Mouse (Mus musculus) myocyte (in vitro differentiated cells): Measurements from ENCODE around the gene Wnt1. TPM values are rescaled to one million over a fixed set of nuclear protein-coding genes. Genes with fewer than 3 reads are reported as not detected.

Source experiments
- H3K27me3 ChIP-seq: one replicate; pipeline ENCODE4 v1.6.1; 2011; ENCODE audit not compliant: control insufficient read depth, insufficient read depth, insufficient read length
- H3K36me3 ChIP-seq: one replicate; pipeline ENCODE4 v1.6.1; 2011; ENCODE audit not compliant: control insufficient read depth, insufficient read depth
- H3K4me2 ChIP-seq: one replicate; pipeline ENCODE4 v1.6.1; 2011; ENCODE audit warnings: low read depth, control low read depth
- H3K4me3 ChIP-seq: one replicate; pipeline ENCODE4 v1.5.1; 2011; ENCODE audit warnings: mild to moderate bottlenecking, control low read depth, moderate library complexity
- H3K79me2 ChIP-seq: one replicate; pipeline ENCODE4 v1.6.1; 2011; ENCODE audit not compliant: control insufficient read depth, insufficient read depth
- H3ac ChIP-seq: one replicate; pipeline ENCODE4 v1.6.1; 2011; ENCODE audit not compliant: control insufficient read depth, insufficient read length
- CEBPB ChIP-seq: IDR thresholded peaks from 2 replicates; pipeline ENCODE4 v1.6.1; 2011; ENCODE audit warnings: mild to moderate bottlenecking, moderate library complexity; ENCODE audit not compliant: poor library complexity, insufficient read depth, severe bottlenecking
- E2F4 ChIP-seq: IDR thresholded peaks from one replicate; pipeline ENCODE4 v1.6.1; 2011; ENCODE audit warnings: mild to moderate bottlenecking, control low read depth, moderate library complexity; ENCODE audit not compliant: insufficient read depth
- MAX ChIP-seq: IDR thresholded peaks from one replicate; pipeline ENCODE4 v1.6.1; 2011; ENCODE audit warnings: low read depth, mild to moderate bottlenecking, control low read depth
- MYOD1 ChIP-seq, 3 experiments: IDR thresholded peaks; one replicate each; pipeline ENCODE4 v1.6.1; 2011; ENCODE audit warnings: control low read depth in 2 of 3, low read depth in 2 of 3, mild to moderate bottlenecking in 2 of 3, moderate library complexity in 1 of 3; ENCODE audit not compliant: insufficient read length in 2 of 3, control insufficient read depth in 1 of 3
- MYOG ChIP-seq, 3 experiments: IDR thresholded peaks; one replicate each; pipeline ENCODE4 v1.6.1; 2011; ENCODE audit warnings: control low read depth in 2 of 3, low read depth in 2 of 3, mild to moderate bottlenecking in 2 of 3; ENCODE audit not compliant: insufficient read length in 2 of 3, control insufficient read depth in 1 of 3, insufficient read depth in 1 of 3
- POLR2A ChIP-seq: IDR thresholded peaks from one replicate; pipeline ENCODE4 v1.6.1; 2011; ENCODE audit warnings: low read depth, mild to moderate bottlenecking, control low read depth, moderate library complexity; ENCODE audit not compliant: insufficient read length
- POLR2AphosphoS2 ChIP-seq: IDR thresholded peaks from one replicate; pipeline ENCODE4 v1.6.1; 2011; ENCODE audit warnings: low read depth, control low read depth; ENCODE audit not compliant: insufficient read length
- REST ChIP-seq: IDR thresholded peaks from one replicate; pipeline ENCODE4 v1.6.1; 2011; ENCODE audit warnings: mild to moderate bottlenecking, control low read depth, moderate library complexity; ENCODE audit not compliant: insufficient read depth, insufficient read length
- SRF ChIP-seq: IDR thresholded peaks from one replicate; pipeline ENCODE4 v1.6.1; 2011; ENCODE audit warnings: low read depth; ENCODE audit not compliant: control insufficient read depth, insufficient read length
- TCF12 ChIP-seq: IDR thresholded peaks from one replicate; pipeline ENCODE4 v1.6.1; 2011; ENCODE audit warnings: mild to moderate bottlenecking, control low read depth; ENCODE audit not compliant: poor library complexity, insufficient read depth, severe bottlenecking
- TCF3 ChIP-seq: IDR thresholded peaks from one replicate; pipeline ENCODE4 v1.6.1; 2011; ENCODE audit warnings: low read depth, control low read depth; ENCODE audit not compliant: insufficient read length
- USF1 ChIP-seq: IDR thresholded peaks from one replicate; pipeline ENCODE4 v1.6.1; 2011; ENCODE audit warnings: low read depth, mild to moderate bottlenecking, control low read depth, moderate library complexity
- polyA plus RNA-seq: library from polyadenylated mRNA; unstranded; fragments of >200 nt; fragmentation: generic; extraction: Trizol; gene quantifications from one replicate; pipeline ENCODE4 v1.2.1, GENCODE M21; 2012; ENCODE audit warnings: missing spikeins

Wnt1 gene
- polyA plus RNA-seq, 1 experiment, result 0.06 TPM

DNA sequence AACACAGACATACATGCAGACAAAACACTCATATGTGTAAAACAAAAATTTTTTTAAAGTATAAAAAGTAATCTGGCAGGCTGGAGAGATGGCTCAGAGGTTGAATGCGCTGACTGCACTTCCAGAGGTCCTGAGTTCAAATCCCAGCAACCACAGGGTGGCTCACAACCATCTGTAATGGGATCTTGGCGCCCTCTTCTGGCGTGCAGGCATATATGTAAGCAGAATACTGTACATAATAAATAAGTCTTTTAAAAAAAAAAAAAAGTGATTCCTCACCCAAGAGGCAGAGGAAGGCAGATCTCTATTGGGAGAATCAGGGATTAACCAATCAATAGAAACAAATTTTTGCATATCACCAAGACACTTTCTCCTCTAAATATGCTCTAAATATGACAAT, 33.8 kb downstream of the Wnt1 start:
- no peak overlapping the region for H3ac ChIP-seq
- H3K79me2 ChIP-seq, result peaks cover 39% of the 10 kb centered on the region
- peaks cover 37% of the 10 kb centered on the region for H3K36me3 ChIP-seq
- no peak for TF ChIP-seq MAX
- no peak for TF ChIP-seq CEBPB
- no peak for TF ChIP-seq E2F4
- TF ChIP-seq MYOG (IDR thresholded peaks at IDR 0.05; ENCODE audit: control insufficient read depth in 1 of 3, insufficient read depth in 1 of 3, insufficient read length in 2 of 3, low read depth in 2 of 3), result no peak
- H3K4me3 ChIP-seq, result no peak overlapping the region
- no peaks in the 10 kb centered on the region for H3K27me3 ChIP-seq
- H3K4me2 ChIP-seq, result no peak overlapping the region

DNA sequence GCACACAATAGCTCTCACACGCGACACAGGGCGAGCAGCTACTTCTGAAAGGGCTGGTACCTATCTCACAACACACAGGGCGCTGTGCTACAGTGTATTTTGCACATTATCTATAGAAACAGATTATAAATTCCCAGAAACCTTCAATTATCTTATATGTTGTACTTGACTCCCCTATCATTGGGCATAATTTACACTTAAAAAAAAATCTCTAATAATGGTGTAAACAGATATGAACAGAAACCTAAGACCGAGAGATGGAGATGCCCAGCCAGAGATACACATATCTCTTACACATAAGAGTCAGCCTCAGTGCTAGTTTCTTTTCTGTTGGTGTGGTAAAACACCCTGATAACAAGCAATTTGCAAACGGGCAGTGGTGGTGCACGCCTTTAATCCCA, 38.0 kb downstream of the Wnt1 start:
- H3K36me3 ChIP-seq, result peaks cover 20% of the 10 kb centered on the region
- no peak overlapping the region for H3ac ChIP-seq
- no peaks in the 10 kb centered on the region for H3K27me3 ChIP-seq
- no peak overlapping the region for H3K4me2 ChIP-seq
- peaks cover 61% of the 10 kb centered on the region for H3K79me2 ChIP-seq
- H3K4me3 ChIP-seq, result no peak overlapping the region
- TF ChIP-seq USF1 (no peak), POLR2AphosphoS2 (no peak)

- Histone ChIP-seq H3ac (peak within 1 kb of the TSS; percentile 7), H3K4me3 (peak within 1 kb of the TSS; percentile 83), H3K36me3 (peaks cover 20% of the 10 kb centered on the region), H3K4me2 (peak within 1 kb of the TSS; percentile 98), H3K79me2 (peaks cover 44% of the 10 kb centered on the region), H3K27me3 (no peaks in the 10 kb centered on the region)
- peak; percentile 99 for TF ChIP-seq POLR2AphosphoS2
- peak; percentile 8 for TF ChIP-seq REST
- no peak for TF ChIP-seq SRF
- TF ChIP-seq TCF3, result no peak
- no peak for TF ChIP-seq MYOD1 (IDR thresholded peaks at IDR 0.05; ENCODE audit: control insufficient read depth in 1 of 3, insufficient read length in 2 of 3, low read depth in 2 of 3)
- TF ChIP-seq CEBPB, result peak; percentile 76
- peak; percentile 84 for TF ChIP-seq POLR2A
- no peak for TF ChIP-seq TCF12
- TF ChIP-seq USF1, result no peak
- TF ChIP-seq E2F4, result peak; percentile 58
- TF ChIP-seq MYOG (IDR thresholded peaks at IDR 0.05; ENCODE audit: control insufficient read depth in 1 of 3, insufficient read depth in 1 of 3, insufficient read length in 2 of 3, low read depth in 2 of 3), result peak in 1 of 3 experiments; percentile 59
- TF ChIP-seq MAX, result no peak
Observed at GRCm38 (mm10) chr15:98830736-98831683, 41.4 kb downstream of the Wnt1 start, which contains the start of gene Prkag1. Gene Prkag1 (minus strand): TSS chr15:98831521.

DNA sequence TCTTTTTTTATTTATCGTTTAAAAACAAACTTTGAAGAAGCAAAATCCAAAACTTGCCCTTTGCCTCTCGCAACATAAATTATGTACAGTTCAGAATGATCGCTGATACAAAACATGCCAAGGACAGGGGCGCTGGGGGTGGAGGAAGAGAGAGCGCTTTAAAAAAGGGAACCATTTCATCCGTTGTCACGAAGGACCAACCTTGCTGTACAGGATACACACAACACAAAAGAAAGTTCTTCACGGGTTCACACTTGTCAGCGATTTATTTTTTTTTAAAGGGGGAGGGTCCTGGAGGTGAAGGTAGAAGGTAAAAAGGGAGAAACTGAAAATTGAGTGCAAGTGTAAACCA, 42.0 kb downstream of the Wnt1 start:
- Histone ChIP-seq H3K36me3 (peaks cover 26% of the 10 kb centered on the region), H3K4me2 (peak overlapping the region; percentile 98), H3K4me3 (peak overlapping the region; percentile 83), H3ac (peak overlapping the region; percentile 7), H3K27me3 (no peaks in the 10 kb centered on the region), H3K79me2 (peaks cover 39% of the 10 kb centered on the region)
- TF ChIP-seq TCF3 (no peak), USF1 (no peak), MYOD1 (IDR thresholded peaks at IDR 0.05; ENCODE audit: control insufficient read depth in 1 of 3, insufficient read length in 2 of 3, low read depth in 2 of 3) (no peak), POLR2A (no peak), MYOG (IDR thresholded peaks at IDR 0.05; ENCODE audit: control insufficient read depth in 1 of 3, insufficient read depth in 1 of 3, insufficient read length in 2 of 3, low read depth in 2 of 3) (no peak), MAX (no peak), REST (no peak), CEBPB (no peak), POLR2AphosphoS2 (no peak), SRF (no peak), E2F4 (no peak), TCF12 (no peak)
